Mouse (Mus musculus) heart, adult 9 months (tissue): Measurements from ENCODE around the gene Gnai1.
A peak's percentile ranks its signal among the peaks of the same experiment; 100 is the strongest.
"Not testable (repeated sequence)": the region's sequence is repeated elsewhere in the genome, so short reads cannot be mapped to it uniquely, and the experiment has no call there.

Experiments
- DNase-seq, 2 experiments: peaks; one replicate each; pipeline ENCODE4 v3.0.0; 2022; ENCODE audit warnings: low spot score in 2 of 2

Gene Gnai1

GRCm38 (mm10) chr5:18360281-18360819, at the start of gene Gnai1:
Gene Gnai1, minus strand, starts transcription at chr5:18360355.
- peak; percentile 43 to 47 for DNase-seq

DNA sequence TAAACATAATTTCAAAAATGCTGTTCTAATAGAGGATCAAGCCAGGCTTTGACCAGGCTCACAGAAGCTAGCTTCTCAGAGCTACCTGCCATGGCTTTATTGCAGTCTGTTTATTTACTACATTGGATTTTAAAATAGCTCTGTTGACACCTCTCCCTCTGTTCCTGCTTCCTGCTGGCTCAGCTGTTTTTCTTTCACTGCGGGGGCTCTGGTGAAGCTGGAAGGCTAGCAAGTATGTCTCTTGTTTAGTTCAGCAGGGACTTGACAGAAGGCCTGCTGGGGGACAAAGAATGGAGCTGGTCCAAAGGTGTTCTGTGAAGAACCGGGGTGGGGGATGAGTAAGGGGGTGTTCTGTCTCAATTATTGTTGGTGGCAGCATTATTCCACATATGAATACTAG, 7.7 kb upstream of the Gnai1 start:
- DNase-seq, result no peak

DNA sequence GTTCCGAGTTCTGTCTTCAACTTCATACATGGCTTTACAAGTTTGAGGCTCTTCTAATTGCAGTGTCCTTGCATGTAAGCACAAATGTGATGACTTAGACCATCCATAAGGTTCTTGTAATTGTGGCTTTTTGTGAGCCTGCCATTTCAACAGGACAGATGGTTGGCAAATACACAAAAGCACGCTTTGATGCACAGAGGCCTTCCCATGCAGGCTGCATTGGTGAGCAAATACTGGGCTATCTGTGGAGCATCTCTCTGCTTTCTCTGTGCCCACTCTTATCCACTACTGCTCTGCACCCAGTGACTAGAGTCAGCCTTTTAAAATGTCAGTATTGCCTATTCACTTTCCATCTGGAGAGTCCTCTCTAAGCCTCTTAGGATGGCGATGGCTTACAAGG, 5.3 kb upstream of the Gnai1 start:
- DNase-seq, result no peak

DNA sequence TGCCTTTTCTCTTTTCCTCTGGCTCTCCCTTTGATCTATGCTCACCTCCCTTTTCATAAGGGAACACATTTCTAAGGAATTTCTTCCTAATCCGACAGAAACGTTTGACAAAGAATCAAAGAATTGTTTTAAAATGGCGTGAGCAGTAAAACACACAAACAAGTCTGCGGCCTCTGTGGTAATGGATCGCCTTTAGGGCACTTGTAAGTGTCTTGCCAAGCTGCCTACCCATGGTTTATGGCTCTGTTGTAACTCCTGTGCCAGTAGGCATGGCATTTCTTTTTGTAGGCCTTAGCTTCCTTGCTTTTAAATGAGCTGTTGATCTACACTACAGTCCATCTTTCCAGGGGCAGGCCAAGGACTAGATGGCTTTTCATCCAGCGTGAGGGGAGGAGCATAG, 801 bp upstream of the Gnai1 start:
- no peak for DNase-seq

DNA sequence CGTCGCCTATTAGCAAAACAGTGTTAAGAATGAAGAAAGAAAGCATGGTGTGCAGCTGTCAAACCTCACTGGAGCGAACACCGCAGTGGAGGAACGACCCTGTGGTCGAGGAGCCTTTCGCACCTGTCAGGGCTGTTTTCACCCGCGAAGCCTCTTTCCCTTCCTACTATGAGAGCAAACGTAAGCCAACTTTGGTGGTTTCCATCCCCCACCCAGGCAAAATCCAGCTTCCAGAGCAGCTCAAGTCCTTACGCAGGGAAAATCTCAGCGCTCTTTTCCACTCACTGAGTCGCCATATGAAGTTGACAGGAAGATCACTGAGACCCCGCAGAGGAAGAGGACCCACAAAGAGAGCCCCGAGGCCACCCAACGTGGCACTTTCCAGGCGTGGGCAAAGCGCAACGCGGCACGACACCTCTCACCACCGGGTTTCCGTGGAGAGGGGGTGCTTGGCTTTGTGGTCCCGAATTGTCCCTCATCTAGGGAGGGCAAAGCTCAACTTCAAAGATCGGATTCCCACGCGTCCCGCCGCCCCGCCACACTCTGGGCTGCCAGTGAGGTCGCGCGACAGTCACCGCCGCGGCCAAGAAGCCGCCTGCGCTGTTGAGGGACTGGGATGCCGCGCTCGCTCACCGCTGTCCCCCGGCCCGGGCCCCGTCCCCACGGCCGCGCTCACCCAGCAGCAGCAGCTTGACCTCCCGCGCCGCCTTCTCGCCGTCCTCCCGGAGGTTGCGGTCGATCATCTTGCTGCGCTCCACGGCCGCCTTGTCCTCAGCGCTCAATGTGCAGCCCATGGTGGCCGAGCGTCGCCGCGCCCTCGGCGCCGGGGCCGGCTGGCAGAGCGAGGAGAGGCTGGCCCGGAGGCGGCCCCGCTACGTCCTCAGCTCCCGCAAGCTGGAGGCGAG, 527 bp downstream of the Gnai1 start:
- DNase-seq, result peak; percentile 7 to 13

- DNase-seq, result no peak
Observed at GRCm38 (mm10) chr5:18358778-18359177, 1.4 kb downstream of the Gnai1 start.

DNA sequence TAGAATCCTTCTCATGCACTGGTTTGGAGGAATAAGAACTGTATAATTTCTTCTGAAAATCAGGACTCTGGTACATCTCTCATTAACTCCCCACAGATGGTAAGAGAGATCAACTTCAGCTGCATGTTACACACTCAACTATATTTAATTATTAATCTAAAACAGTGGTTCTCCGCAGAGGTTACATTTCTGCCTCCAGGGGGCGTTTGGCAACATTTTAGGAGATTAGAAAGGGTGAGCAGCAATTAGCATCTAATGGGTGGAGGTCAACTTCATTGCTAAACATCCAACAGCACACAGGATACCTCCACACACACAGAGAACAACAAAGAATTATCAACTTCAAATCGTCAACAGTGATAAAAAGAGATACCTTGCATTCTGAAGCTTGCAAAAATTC, 2.0 kb downstream of the Gnai1 start:
- DNase-seq, result peak in 1 of 2 experiments; percentile 27

GRCm38 (mm10) chr5:18347297-18347696, 12.9 kb downstream of the Gnai1 start:
- no peak for DNase-seq

GRCm38 (mm10) chr5:18343455-18344142, 16.6 kb downstream of the Gnai1 start:
- no peak for DNase-seq

DNA sequence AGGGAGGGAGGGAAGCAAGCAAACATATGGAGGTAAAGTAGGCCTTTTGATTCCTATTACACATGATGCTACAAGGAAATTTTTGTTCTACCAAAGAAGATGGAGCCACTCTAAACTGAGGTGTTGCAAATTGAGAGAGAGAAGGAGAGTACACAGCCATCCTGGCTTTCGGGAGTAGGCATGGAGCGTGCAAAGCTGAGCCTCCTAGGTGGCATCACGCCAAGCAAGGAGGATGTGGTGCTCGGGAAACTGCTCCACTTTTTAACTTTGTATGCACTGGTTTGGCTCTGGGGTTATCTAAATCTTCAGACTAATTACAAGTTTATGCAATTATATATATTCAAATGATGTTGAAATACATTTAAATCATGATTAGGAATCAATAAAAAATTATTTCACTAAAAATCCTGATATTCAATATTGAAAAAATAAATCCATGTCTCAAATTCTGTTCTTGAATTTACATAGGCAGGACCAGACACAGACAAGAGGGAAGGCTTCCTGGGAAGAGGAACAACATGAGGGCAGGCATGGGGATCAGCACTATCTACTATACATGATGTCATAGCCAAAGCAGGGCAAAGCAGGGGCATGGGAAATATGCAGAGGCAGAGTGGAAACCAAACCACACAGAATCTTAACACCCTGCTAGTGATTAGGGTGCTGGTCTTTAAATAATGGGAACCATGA, 17.2 kb downstream of the Gnai1 start:
- DNase-seq, result no peak

GRCm38 (mm10) chr5:18341876-18342275, 18.3 kb downstream of the Gnai1 start:
- DNase-seq, result not testable (repeated sequence)

GRCm38 (mm10) chr5:18332256-18332655, 27.9 kb downstream of the Gnai1 start:
- no peak for DNase-seq

- no peak for DNase-seq
Observed at GRCm38 (mm10) chr5:18330726-18331125, 29.4 kb downstream of the Gnai1 start.

DNA sequence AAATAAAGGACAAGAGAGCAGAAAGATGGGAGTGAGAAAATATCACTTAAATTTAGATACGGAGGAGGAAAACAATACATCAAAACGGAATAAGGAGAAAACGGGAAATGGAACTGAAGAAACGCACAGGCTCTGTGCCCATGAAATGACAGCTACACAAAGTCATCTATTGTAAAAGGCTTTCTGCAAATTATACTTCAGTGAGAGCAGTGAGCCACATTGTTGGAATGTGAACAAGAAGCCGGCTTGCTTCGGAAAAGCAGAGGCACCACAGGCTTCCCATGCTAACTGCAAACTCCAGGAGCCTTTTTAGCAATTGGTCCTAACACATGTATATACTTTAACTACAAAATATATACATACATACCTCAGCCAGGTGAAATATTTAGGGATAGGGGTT, 34.0 kb downstream of the Gnai1 start:
- DNase-seq, result no peak

DNA sequence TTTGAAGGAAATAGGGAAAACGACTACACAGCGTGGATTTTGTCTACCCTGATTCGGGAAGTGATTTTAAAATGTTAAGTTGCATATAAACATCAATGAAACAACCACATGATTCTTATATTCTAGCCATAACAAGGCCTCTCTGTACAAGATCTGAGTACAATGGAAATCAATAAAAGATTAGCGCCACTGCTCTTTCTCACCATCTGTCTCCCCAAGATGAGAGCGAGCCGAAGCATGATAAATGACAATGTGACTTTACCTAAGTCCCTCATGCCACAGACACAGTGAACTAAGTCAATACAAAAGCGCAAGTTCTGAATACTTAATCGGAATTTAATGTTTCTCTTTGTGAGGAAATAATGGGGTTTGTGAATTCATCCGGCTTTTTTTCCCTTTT, 36.6 kb downstream of the Gnai1 start:
- DNase-seq, result no peak

DNA sequence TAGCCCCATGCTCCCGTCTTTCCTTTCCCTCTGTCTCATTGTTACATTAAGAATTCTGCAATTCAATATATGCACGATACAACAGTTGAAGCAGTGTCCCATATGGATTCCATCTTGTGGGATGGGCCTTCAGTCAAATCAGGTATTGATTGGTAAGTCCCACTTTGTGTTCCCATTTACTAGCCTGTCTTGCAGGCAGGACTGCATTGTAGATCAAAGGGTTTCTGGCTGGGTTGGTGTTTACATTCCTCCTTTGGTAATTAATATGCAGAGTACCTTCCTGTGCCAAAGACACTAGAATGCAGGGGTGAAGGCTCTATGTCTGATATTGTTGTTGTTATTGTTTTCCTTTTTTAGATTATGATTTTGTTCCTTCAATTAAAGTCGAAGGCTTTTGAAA, 38.5 kb downstream of the Gnai1 start:
- no peak for DNase-seq

- no peak for DNase-seq
Observed at GRCm38 (mm10) chr5:18318846-18319245, 41.3 kb downstream of the Gnai1 start.

DNA sequence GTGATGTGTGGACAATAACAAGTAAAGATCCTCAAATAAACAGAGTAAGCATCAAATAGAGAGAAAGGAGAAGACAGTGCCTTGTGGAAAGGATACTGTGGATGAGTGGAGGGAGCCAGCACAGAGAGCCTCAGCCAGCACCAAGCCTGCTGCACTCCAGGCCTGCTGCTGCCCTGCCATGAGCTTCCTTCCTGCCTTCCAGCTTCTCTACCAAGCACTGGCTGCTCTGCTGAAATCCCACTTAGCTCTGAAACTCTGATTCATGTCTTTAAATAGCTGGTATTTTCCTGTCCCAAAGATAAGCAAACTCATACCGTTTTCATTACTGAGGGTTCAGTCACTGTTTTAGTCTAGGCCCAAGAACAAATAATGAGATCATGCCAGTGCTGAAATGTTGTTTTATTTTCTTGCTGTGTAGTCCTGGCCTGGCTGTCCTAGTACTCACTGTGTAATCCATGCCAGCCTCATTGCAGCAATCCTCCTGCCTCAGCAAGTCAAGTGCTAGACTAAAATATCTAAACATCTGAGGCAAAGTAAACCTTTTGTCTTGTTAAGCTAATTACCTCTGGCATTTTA, 52.8 kb downstream of the Gnai1 start:
- DNase-seq, result no peak

GRCm38 (mm10) chr5:18296584-18296983, 63.6 kb downstream of the Gnai1 start:
- no peak for DNase-seq

DNA sequence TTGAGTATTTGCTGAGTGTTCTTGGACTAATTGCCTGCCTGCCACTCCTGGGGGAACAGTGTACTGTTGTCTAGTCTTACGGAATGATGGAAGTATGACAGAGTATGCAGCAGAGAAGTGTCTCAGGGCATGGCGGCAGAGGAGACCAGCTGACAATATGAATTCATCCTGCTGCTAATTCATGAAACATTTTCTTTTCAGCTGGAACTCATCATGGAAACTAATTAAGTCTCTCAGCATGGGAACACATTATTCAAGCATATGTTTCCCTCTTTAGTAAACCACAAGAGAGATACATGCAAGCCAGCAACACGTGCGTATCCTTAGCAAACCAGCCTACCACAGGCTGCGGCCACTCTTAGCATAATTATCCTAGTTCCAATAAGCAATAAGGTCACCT, 67.4 kb downstream of the Gnai1 start:
- no peak for DNase-seq

DNA sequence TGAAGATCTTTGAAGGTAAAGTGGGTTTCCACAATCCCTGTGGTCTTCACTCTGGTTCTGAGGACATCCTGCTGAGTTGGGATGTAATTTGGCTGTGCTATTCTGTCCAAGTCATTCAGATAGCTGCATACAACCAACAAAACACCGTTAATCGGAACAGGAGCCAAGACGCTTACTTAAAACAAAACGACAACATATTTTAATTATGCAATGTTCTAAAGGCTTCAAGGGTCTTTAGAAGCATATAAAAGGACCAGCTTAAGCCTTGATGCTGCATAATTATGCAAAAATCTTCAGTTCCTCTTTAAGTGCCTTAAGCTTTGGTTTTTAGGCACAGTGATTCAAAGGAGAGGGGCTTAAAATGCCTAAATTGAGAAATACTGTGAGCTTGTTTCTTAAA, 70.6 kb downstream of the Gnai1 start:
- no peak for DNase-seq

GRCm38 (mm10) chr5:18288694-18289093, 71.5 kb downstream of the Gnai1 start:
- DNase-seq, result no peak
